Mouse (Mus musculus) lung, adult 2 months (tissue): ENCODE data around the gene Chst14. TPM values are rescaled to one million over a fixed set of nuclear protein-coding genes. Genes with fewer than 3 reads are reported as not detected.

ENCODE experiments used
- DNase-seq: peaks from one replicate; pipeline ENCODE4 v3.0.0; 2022
- H3K4me1 ChIP-seq: fragments of 200-500 bp; 2 replicates; pipeline ENCODE4 v1.6.1; 2011; ENCODE audit warnings: low read length; ENCODE audit not compliant: control insufficient read depth, insufficient read depth
- H3K4me3 ChIP-seq: fragments of 200-500 bp; replicated peaks from 2 replicates; pipeline ENCODE3; 2011; ENCODE audit warnings: low read depth, mild to moderate bottlenecking, control low read depth, low read length; ENCODE audit errors: extremely low read depth
- CTCF ChIP-seq: fragments of 200-500 bp; IDR thresholded peaks from 2 replicates; pipeline ENCODE4 v1.5.1; 2011; ENCODE audit warnings: mild to moderate bottlenecking, low read length, control low read depth; ENCODE audit not compliant: insufficient read depth
- POLR2A ChIP-seq: fragments of 200-500 bp; IDR thresholded peaks from 2 replicates; pipeline ENCODE4 v1.6.1; 2011; ENCODE audit warnings: low read depth, mild to moderate bottlenecking, control low read depth, low read length, borderline replicate concordance; ENCODE audit errors: extremely low read depth
- WGBS: fragments of 180-500 bp; shearing (Covaris S2); methylation state at CpG from one replicate; pipeline ENCODE4 v1.1.7; 2018; 5-methylcytosine and 5-hydroxymethylcytosine counted together
- polyA plus RNA-seq: library from polyadenylated mRNA; depleted of rRNA; stranded (reverse); fragments of >200 nt; gene quantifications from 2 replicates; pipeline ENCODE4 v1.2.3, GENCODE M21; 2012

The Chst14 gene
- polyA plus RNA-seq, 1 experiment: 28.4 TPM

DNA sequence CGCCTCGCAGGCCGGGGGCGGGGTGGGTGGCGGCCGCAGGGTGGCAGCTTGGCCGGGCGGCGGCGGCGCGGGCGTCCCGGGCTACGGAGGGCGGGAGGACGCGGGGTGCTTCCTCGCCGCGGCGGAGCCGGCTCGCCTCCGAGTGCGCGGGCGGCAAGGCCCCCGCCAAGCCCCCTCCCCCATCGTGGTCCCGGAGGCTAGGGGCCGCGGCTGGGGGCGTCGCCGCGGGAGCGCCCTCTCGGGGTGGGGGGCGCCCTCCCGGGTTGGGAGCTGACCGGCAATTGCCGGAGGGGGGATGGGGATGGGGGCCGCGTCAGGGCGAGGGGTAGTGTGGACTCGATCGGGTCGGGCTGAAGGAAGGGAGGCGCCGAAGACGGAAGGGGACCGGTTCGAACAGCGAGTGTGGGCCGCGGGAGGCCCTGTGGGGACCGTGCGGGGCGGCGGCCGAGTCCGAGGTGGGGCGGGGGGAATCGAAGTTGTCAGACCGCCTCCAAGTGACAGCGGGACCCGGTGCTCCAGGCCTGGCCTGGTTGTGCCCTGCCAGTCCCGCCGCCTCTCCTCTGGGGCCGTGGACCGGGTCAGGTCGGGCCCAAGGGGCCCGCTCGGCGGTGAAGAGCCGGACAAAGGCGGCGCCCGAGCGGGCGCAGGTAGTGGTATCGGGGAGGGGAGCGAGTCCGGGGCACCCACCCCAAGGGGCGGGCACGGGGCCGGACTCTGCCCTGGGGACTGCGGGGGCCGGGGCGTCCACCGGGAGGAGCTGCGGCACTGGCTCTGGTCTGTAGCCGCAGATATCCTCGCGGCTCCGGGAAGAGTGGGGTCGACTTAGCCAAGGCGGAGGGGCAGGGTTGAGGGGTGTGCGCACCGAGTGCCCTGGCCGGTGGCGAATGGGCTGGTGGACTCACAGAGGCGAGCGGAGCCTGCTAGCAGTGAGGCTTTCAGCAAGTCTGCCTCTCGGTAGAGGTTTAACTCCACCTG is 24.0 kb upstream of the Chst14 start:
- no peak for TF ChIP-seq POLR2A
- TF ChIP-seq CTCF: no peak
- under 1% methylated on average over 95 of the region's 106 CpGs for WGBS
- H3K4me3 ChIP-seq: peak overlapping the region; percentile 95
- H3K4me1 ChIP-seq: peaks cover 19% of the 10 kb centered on the region
- DNase-seq: peak; percentile 61

DNA sequence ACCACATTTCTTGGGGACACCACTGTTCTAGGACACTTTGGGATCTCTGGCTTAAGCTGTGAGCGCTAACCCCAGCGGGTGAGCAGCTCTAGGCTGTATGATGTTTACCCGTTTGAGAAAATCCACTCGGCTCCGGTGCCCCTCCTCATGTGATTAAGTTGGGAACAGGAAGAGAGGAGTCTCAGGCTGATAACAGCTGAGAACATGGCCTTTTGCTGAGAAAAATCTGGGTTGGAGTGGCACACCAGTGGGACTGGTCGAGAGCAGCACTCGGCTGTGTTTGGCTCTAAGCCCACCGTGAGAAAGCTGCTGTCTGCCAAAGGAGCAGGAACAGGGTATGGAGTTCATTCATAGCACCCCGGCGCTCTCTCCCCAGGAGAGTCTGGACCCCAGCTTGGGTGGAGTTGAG is 23.0 kb upstream of the Chst14 start:
- no peak overlapping the region for H3K4me3 ChIP-seq
- WGBS: 21% methylated on average over 10 of the region's 10 CpGs
- DNase-seq: no peak
- peaks cover 19% of the 10 kb centered on the region for H3K4me1 ChIP-seq
- TF ChIP-seq CTCF (no peak), POLR2A (no peak)

DNA sequence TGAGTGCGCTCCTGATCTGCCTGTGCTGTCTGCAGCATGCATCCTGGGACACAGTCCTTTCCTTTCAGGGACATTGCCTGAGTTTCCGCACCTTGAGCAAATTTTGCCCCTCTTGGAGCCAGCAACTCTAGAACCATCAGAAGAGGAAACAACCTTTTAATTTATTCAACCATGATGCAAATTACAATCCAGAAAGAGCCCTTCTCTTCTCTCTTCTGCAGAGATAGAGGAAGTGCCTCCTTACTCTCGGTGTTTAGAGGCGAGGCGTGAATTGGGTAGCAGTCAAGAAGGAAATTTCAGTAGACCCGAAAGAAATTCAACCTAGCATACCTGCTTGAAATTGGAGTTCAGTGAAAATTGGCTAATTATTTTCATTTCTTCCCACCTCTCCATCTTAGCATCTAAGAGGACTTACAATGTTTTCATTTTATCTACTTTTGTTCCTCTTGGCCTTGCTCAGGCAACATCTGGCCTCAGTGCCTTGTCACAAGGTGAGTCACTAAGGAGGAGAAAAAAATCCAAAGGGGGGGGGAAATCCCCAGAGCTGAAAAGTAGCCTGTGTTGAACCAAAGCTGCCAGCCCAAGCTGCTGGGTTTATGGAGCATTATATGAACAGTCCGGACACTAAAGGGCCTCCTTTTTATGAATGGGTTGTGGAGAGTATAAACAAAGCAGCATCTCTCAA is 20.7 kb upstream of the Chst14 start:
- Histone ChIP-seq H3K4me3 (no peak overlapping the region), H3K4me1 (peaks cover 13% of the 10 kb centered on the region)
- DNase-seq: no peak
- TF ChIP-seq CTCF (no peak), POLR2A (no peak)
- WGBS: 72% methylated on average over 7 of the region's 7 CpGs

DNA sequence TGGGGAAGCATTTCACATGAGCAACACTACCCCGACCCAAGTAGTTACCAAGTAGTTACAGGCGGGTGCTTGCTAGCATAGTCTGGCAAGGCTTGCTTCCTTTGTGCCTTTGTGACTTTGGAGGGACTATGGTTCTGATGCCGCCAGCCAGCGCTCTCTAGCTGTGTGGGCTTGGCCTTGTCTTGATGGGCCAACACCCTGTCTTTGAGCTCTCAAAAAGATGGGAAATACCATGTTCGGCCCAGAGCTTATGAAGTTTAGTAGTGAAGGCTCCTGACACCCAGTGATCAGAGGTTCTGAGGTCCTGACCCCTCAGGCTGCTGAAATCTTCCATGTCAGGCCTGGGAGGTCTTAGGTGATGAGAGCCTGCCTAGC is 20.2 kb upstream of the Chst14 start:
- TF ChIP-seq POLR2A (no peak), CTCF (no peak)
- H3K4me3 ChIP-seq: no peak overlapping the region
- H3K4me1 ChIP-seq: peaks cover 12% of the 10 kb centered on the region
- WGBS: 69% methylated on average over 5 of the region's 5 CpGs
- DNase-seq: no peak

DNA sequence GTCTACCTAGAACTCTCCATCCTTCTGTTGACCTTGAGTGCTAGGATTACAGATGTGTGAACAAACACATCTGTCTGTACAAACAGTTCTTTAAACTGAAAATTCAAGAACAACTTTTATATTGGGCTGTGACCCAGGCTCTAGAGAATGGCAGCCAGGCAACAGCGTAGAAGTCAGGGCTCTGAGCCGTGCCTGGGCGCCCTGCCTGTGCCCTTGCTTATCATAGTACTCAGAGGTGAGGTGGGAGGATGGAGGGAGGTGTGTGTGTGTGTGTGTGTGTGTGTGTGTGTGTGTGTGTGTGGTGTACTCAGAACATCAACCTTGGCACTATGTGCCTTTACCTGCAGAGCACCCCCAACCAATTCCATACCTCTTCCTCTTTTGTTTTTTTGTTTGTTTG is 18.5 kb upstream of the Chst14 start:
- no peak overlapping the region for H3K4me3 ChIP-seq
- WGBS: 67% methylated on average over 3 of the region's 3 CpGs
- DNase-seq: no peak
- H3K4me1 ChIP-seq: peaks cover 11% of the 10 kb centered on the region
- no peak for TF ChIP-seq POLR2A
- TF ChIP-seq CTCF: no peak

DNA sequence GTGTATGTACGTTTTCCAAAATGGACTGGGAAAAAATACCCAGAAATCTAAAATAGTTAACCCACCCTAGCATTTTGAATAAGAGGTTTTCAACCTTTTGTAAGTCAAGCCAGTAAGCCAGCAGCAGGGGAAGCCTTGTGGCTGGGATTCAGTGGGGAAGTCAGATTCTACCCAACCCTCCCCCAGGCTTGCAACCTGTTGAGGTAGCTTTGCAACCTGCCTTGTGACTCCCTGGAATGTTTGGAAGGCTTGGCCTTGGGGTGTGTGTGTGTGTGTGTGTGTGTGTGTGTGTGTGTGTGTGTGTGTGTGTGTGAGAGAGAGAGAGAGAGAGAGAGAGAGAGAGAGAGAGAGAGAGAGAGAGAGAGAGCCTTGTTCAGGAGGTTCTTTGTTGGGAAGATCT is 17.1 kb upstream of the Chst14 start:
- no peak overlapping the region for H3K4me3 ChIP-seq
- peaks cover 11% of the 10 kb centered on the region for H3K4me1 ChIP-seq
- no peak for TF ChIP-seq CTCF
- no peak for TF ChIP-seq POLR2A
- 85% methylated on average over 1 of the region's 1 CpGs for WGBS
- DNase-seq: no peak

DNA sequence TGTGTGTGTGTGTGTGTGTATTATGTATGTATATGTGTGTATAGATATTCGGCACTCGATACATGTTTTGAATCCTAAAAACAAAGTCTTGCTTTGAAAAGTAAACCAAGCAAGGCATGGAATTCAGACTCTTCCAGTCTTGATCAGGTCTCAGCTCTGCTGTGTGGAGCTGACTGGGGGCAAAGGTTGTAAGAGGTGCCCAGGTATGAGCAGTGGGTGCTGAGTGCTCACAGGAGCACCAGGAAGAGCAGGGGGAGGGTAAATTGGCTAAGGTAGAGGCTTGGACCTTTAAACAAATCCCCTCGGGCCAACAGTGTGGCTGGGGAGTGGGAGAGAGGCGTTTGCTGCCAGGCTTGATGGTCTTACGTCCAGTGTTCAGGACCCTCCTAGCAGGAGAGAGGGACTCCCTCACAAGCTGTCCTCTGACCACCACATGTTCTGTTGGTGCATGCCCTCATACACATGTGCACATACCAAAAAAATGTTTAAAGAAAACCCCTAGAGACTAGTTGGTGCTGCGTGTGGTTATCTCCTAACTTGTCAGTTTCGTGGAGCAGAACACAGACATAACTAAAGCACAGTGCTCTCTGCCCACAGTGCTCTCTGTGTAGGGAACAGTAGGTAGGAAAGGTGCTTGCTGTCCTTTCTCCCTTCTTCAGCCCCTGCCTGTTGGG is 15.6 kb upstream of the Chst14 start:
- no peak for DNase-seq
- TF ChIP-seq CTCF (no peak), POLR2A (no peak)
- no peak overlapping the region for H3K4me3 ChIP-seq
- peaks cover 14% of the 10 kb centered on the region for H3K4me1 ChIP-seq
- 75% methylated on average over 7 of the region's 7 CpGs for WGBS

DNA sequence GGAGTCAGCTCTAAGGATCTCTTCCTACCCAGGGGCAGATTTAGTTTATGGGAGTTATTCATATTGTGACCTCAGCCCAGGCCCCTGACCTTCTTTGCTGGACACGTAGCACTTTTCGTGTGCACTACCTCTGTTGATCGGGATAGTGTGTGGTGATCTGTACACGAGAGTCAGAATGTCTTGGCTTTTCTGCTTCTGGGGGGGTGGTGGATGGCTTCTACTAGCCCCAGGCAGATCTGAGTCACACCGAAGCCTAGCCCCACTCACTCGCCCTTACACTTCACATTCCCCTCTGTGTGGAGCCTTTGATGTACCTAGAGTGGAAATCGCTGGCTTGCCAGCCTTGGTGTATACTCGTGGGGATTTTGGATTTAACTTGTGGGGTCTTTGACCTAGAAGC is 13.6 kb upstream of the Chst14 start:
- H3K4me1 ChIP-seq: peaks cover 12% of the 10 kb centered on the region
- DNase-seq: no peak
- no peak for TF ChIP-seq CTCF
- TF ChIP-seq POLR2A: no peak
- WGBS: 73% methylated on average over 8 of the region's 8 CpGs
- no peak overlapping the region for H3K4me3 ChIP-seq

DNA sequence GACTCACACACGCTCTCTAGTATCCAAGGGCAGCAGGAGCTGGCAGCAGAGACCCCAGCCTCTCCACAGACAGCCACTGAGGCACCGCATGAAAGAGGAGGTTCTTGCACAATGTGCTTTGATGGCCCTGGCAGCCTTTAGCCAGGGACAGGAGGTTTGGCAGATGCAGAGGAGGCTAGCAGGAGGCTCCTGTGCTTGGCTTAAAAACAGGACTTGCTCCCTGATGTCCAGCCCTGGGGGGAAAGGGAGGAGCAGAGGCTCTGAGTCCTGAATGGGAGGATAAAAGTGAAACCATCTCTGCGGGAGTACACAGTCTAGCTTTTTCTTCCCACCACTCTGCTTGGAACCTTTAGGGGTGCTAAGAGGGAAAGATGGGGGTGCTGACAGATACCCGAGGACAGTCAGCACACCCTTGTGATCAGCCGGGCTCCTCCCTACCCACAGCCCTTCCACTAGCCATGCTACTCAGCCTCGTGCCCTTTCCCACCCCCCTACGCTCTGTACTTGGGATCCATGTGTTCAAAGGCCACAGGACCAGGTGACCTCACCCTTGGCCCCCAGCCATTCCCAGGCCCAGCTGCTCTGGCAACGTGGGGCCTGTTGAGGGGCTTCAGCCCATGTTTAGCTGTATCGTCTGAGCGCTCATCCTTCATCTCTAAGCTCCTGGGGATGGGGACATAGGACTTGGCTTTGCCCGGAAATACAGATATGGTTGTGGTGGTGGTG is 12.6 kb upstream of the Chst14 start:
- no peak for DNase-seq
- peaks cover 12% of the 10 kb centered on the region for H3K4me1 ChIP-seq
- 59% methylated on average over 11 of the region's 11 CpGs for WGBS
- no peak overlapping the region for H3K4me3 ChIP-seq
- TF ChIP-seq CTCF: no peak
- TF ChIP-seq POLR2A: no peak
